Mouse (Mus musculus) regulatory T cell (primary cell): ENCODE measurements around the gene Ccnb3.

Source experiments
- in situ Hi-C: fragments of 300-600 bp; cut with MboI, MseI; formaldehyde crosslinking; loops from one replicate; pipeline ENCODE4 v1.15.1; 2025; ENCODE audit warnings: high pct_unique_total_duplicates

The Ccnb3 gene

GRCm38 (mm10) chrX:7041519-7041918, at the start of gene Ccnb3:
Ccnb3 (minus strand) TSS chrX:7041619.
- in situ Hi-C loops: no loop called here

DNA sequence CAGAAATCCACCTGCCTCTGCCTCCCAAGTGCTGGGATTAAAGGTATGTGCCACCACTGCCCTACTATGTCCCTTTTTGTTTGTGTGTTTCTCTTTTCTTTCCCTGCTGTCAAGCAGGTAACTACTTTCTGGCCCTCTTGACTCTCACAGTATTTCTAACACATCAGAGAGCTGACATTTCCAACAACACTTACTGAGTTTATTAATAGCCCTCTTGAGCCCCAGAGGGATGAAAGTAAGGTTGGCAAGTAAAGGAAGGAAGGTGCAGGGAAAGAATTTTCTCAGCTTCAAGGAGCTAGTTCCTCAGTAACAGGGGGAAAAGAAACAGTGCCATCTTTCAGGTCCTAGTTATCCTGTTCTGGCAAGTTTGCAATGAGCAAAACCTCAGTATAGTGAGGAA, 48.9 kb upstream of the Ccnb3 start:
- in situ Hi-C loops: loop anchor here (10.0 kb wide), 1 partner anchor 714 kb away; no protein-coding TSS in a partner anchor

GRCm38 (mm10) chrX:7085878-7086277, 44.5 kb upstream of the Ccnb3 start:
- in situ Hi-C loops: no loop called here

- in situ Hi-C loops: no loop called here
Measured at GRCm38 (mm10) chrX:7079820-7080429, 38.5 kb upstream of the Ccnb3 start.

- in situ Hi-C loops: no loop called here
Measured at GRCm38 (mm10) chrX:7068002-7068401, 26.6 kb upstream of the Ccnb3 start.

DNA sequence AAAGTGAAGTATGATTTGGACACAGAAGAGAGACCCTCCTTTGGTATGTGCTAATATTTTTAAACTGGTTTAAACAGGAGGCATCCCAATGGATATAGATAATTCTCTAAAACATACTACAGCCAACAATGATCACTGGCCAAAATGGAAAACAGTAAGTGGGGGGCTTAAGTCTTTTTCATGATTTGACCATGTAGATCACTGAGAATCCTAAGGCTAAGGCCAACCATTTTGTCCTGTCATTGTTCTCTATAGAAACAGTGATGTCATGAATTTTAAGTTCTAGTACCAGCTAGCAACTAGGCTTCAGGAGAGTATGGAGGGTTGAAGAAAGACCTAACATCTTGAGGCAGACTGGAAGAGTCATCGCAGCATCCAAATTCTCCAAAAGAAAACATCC, 25.8 kb upstream of the Ccnb3 start, which contains the start of gene Akap4:
Gene Akap4, plus strand, starts transcription at position 301 of the 400 bp plus-strand sequence.
- in situ Hi-C loops: no loop called here

GRCm38 (mm10) chrX:7064109-7064508, 22.7 kb upstream of the Ccnb3 start:
- in situ Hi-C loops: no loop called here

DNA sequence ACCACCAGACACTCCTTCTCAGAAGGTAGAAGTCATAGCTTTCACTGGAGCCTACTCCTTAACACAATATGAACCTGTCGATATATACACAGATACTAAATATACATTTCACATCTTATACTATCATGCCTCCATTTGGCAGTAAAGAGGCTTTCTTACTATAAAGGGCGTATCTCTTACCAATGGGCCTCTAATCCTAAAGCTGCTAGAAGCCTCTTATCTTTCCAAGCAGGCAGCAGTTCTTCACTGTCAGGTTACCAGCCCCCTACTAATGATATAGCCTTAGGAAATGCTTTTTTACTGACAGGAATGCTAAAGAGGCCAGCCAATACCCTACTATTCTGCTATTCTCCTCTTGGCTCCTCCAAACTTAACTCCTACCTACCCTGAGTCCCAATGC, 16.2 kb upstream of the Ccnb3 start:
- in situ Hi-C loops: no loop called here

GRCm38 (mm10) chrX:7057056-7057455, 15.6 kb upstream of the Ccnb3 start:
- in situ Hi-C loops: no loop called here

- in situ Hi-C loops: loop anchor here (10.0 kb wide), 1 partner anchor 1069 kb away; no protein-coding TSS in a partner anchor
Measured at GRCm38 (mm10) chrX:6983916-6984315, 57.5 kb downstream of the Ccnb3 start.

GRCm38 (mm10) chrX:6971956-6972355, 69.5 kb downstream of the Ccnb3 start:
- in situ Hi-C loops: no loop called here

DNA sequence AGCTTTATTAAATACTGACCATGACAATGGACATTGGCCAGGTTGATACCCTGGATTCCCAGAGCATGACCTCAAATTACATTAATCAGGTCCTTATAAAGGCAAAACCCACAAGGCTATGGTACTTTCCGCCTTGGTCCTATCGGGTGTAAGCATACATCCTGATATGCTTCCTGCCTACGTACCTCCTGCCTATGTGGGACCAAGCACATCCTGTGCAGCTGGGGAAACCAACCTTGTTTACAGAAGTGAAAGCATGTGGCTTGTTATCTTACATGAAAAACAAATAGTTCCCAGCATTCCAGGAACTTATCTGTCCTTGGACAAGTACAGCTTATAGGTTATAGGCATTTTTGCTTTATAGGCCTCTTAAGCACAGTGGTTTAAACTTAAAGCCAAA, 72.8 kb downstream of the Ccnb3 start:
- in situ Hi-C loops: no loop called here
